Mouse (Mus musculus) C2C12 (cell line): Measurements from ENCODE around the gene Pln. TPM values are rescaled to one million over a fixed set of nuclear protein-coding genes. Genes with fewer than 3 reads are reported as not detected.

Source experiments
- H3K27me3 ChIP-seq: one replicate; pipeline ENCODE4 v1.6.1; 2011; ENCODE audit not compliant: control insufficient read depth, insufficient read depth, insufficient read length
- H3K36me3 ChIP-seq: one replicate; pipeline ENCODE4 v1.6.1; 2011; ENCODE audit not compliant: control insufficient read depth, insufficient read depth
- H3K4me3 ChIP-seq: one replicate; pipeline ENCODE4 v1.5.1; 2011; ENCODE audit warnings: mild to moderate bottlenecking, control low read depth; ENCODE audit not compliant: poor library complexity, insufficient read depth, severe bottlenecking
- H3K79me2 ChIP-seq: one replicate; pipeline ENCODE4 v1.6.1; 2011; ENCODE audit not compliant: control insufficient read depth, insufficient read depth
- H3K79me3 ChIP-seq: one replicate; pipeline ENCODE4 v1.6.1; 2011; ENCODE audit warnings: low read depth, control low read depth
- H3ac ChIP-seq: one replicate; pipeline ENCODE3; 2011; ENCODE audit warnings: low read depth; ENCODE audit not compliant: control insufficient read depth, insufficient read length
- CEBPB ChIP-seq: IDR thresholded peaks from one replicate; pipeline ENCODE4 v1.6.1; 2011; ENCODE audit warnings: low read depth, mild to moderate bottlenecking, control low read depth, moderate library complexity
- CTCF ChIP-seq: IDR thresholded peaks from one replicate; pipeline ENCODE4 v1.5.1; 2011; ENCODE audit not compliant: control insufficient read depth, insufficient read depth, insufficient read length
- FOSL1 ChIP-seq: IDR thresholded peaks from one replicate; pipeline ENCODE4 v1.8.0; 2011; ENCODE audit warnings: mild to moderate bottlenecking, low read length; ENCODE audit not compliant: poor library complexity, insufficient read depth, severe bottlenecking
- MAX ChIP-seq: IDR thresholded peaks from one replicate; pipeline ENCODE4 v1.6.1; 2011; ENCODE audit warnings: mild to moderate bottlenecking, control low read depth
- MYOD1 ChIP-seq: IDR thresholded peaks from one replicate; pipeline ENCODE4 v1.6.1; 2011; ENCODE audit warnings: low read depth; ENCODE audit not compliant: control insufficient read depth, insufficient read length
- MYOG ChIP-seq: IDR thresholded peaks from one replicate; pipeline ENCODE4 v1.6.1; 2011; ENCODE audit not compliant: control insufficient read depth, insufficient read length; ENCODE audit errors: extremely low read depth
- USF1 ChIP-seq: IDR thresholded peaks from one replicate; pipeline ENCODE4 v1.6.1; 2011; ENCODE audit warnings: low read depth, mild to moderate bottlenecking, control low read depth, moderate library complexity
- long read RNA-seq, 2 experiments: library from polyadenylated mRNA; unstranded; transcript quantifications; one replicate each; pipeline ENCODE4 v2.0.0; 2019 to 2020
- polyA plus RNA-seq: library from polyadenylated mRNA; unstranded; fragments of >200 nt; fragmentation: generic; extraction: Trizol; gene quantifications from one replicate; pipeline ENCODE4 v1.2.1, GENCODE M21; 2012; ENCODE audit warnings: missing spikeins

Pln gene
- 0.04 TPM for polyA plus RNA-seq
- long read RNA-seq, experiment 1, result 0 reads
- long read RNA-seq, experiment 2, result 0 reads

GRCm38 (mm10) chr10:53337162-53337923, at the start of gene Pln:
Pln (plus strand) TSS chr10:53337667.
- TF ChIP-seq USF1, result no peak
- no peak for TF ChIP-seq CEBPB
- TF ChIP-seq MYOG, result no peak
- no peak for TF ChIP-seq MYOD1
- no peak for TF ChIP-seq FOSL1
- no peak for TF ChIP-seq CTCF
- TF ChIP-seq MAX, result no peak
- Histone ChIP-seq H3K4me3 (no peak within 1 kb of the TSS), H3ac (no peak within 1 kb of the TSS), H3K36me3 (no peaks in the 10 kb centered on the region), H3K79me2 (no peaks in the 10 kb centered on the region), H3K27me3 (no peaks in the 10 kb centered on the region), H3K79me3 (peaks cover 2% of the 10 kb centered on the region)

- Histone ChIP-seq H3K27me3 (no peaks in the 10 kb centered on the region), H3K79me2 (no peaks in the 10 kb centered on the region), H3K79me3 (no peaks in the 10 kb centered on the region), H3K4me3 (no peak overlapping the region), H3ac (no peak overlapping the region), H3K36me3 (no peaks in the 10 kb centered on the region)
- no peak for TF ChIP-seq CEBPB
- TF ChIP-seq FOSL1, result no peak
- TF ChIP-seq MYOD1, result no peak
- TF ChIP-seq MAX, result no peak
- no peak for TF ChIP-seq CTCF
- no peak for TF ChIP-seq USF1
- TF ChIP-seq MYOG, result no peak
Observed at GRCm38 (mm10) chr10:53305867-53306266, 31.6 kb upstream of the Pln start.

- Histone ChIP-seq H3K36me3 (no peaks in the 10 kb centered on the region), H3K79me3 (no peaks in the 10 kb centered on the region), H3K4me3 (no peak overlapping the region), H3ac (no peak overlapping the region), H3K79me2 (no peaks in the 10 kb centered on the region), H3K27me3 (no peaks in the 10 kb centered on the region)
- TF ChIP-seq USF1 (no peak), FOSL1 (no peak), MYOD1 (no peak), MAX (no peak), CEBPB (no peak), CTCF (no peak), MYOG (no peak)
Observed at GRCm38 (mm10) chr10:53306674-53307073, 30.8 kb upstream of the Pln start.

GRCm38 (mm10) chr10:53323367-53323766, 14.1 kb upstream of the Pln start:
- Histone ChIP-seq H3K4me3 (no peak overlapping the region), H3K36me3 (no peaks in the 10 kb centered on the region), H3K79me2 (no peaks in the 10 kb centered on the region), H3K27me3 (no peaks in the 10 kb centered on the region), H3K79me3 (no peaks in the 10 kb centered on the region), H3ac (no peak overlapping the region)
- TF ChIP-seq MYOG, result no peak
- TF ChIP-seq FOSL1, result no peak
- TF ChIP-seq MYOD1, result no peak
- TF ChIP-seq CEBPB, result no peak
- TF ChIP-seq MAX, result no peak
- no peak for TF ChIP-seq USF1
- TF ChIP-seq CTCF, result no peak

- no peaks in the 10 kb centered on the region for H3K36me3 ChIP-seq
- no peaks in the 10 kb centered on the region for H3K27me3 ChIP-seq
- H3K4me3 ChIP-seq, result no peak overlapping the region
- H3K79me3 ChIP-seq, result no peaks in the 10 kb centered on the region
- H3K79me2 ChIP-seq, result no peaks in the 10 kb centered on the region
- no peak overlapping the region for H3ac ChIP-seq
- no peak for TF ChIP-seq MYOG
- TF ChIP-seq MYOD1, result no peak
- TF ChIP-seq CEBPB, result no peak
- TF ChIP-seq FOSL1, result no peak
- no peak for TF ChIP-seq CTCF
- no peak for TF ChIP-seq USF1
- no peak for TF ChIP-seq MAX
Observed at GRCm38 (mm10) chr10:53324663-53325062, 12.8 kb upstream of the Pln start.
